In the genomic region with DNA sequence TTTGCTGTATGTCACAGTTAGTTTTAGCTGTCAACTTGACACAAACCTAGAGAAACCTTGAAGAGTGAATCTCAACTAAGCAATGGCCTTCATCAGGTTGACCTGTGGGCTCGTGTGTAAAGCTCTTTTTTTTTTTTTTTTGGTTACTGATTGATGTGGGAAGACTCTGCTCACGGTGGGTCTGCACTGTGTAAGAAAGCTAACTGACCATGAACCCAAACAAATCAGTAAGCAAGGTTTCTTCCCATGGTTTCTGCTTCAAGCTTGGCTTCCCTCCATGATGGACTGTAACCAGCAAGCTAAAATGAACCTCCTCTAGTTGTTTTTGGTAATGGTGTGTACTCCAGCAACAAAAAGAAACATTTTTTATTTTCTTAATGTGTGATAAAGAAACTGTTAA, we compare ENCODE assay signal across 18 mouse cellular contexts.
"Had no signal": no experiment of that assay in that cellular context is flagged by ENCODE, and none has a peak within 500 bp of the region (broad histone marks: within the 10 kb centered on the region; RNA-seq: fewer than 3 reads in every experiment).

No protein-coding gene starts in this region.

- H3K27me3 ChIP-seq: midbrain, embryonic 12.5 days; neural tube, embryonic 13.5 days; neural tube, embryonic 15.5 days had no signal

- H3K4me1 ChIP-seq: midbrain, embryonic 12.5 days; neural tube, embryonic 13.5 days; neural tube, embryonic 15.5 days had no signal

- H3K9ac ChIP-seq: lung, embryonic 14.5 days; midbrain, embryonic 12.5 days; neural tube, embryonic 13.5 days; neural tube, embryonic 15.5 days had no signal

- H3K4me2 ChIP-seq: lung, embryonic 14.5 days; midbrain, embryonic 12.5 days; neural tube, embryonic 13.5 days; neural tube, embryonic 15.5 days had no signal

- H3K27ac ChIP-seq: midbrain, embryonic 10.5 days; midbrain, embryonic 12.5 days; neural tube, embryonic 13.5 days; neural tube, embryonic 15.5 days had no signal

- DNase-seq: lung, embryonic 14.5 days; lung, postnatal 10 days; lung, postnatal 4 days; midbrain, embryonic 14.5 days; retina, postnatal 1 day; right cerebral cortex, adult 18-20 months; right cerebral cortex, postnatal 25 days; right cerebral cortex, postnatal 4 days; spleen, adult 18-20 months; thymus, adult 18-20 months; thymus, postnatal 14 days; thymus, postnatal 36 days had no signal

- H3K4me3 ChIP-seq: midbrain, embryonic 10.5 days; midbrain, embryonic 12.5 days; myocyte; neural tube, embryonic 13.5 days; neural tube, embryonic 15.5 days had no signal

- H3K9me3 ChIP-seq: midbrain, embryonic 10.5 days; midbrain, embryonic 12.5 days; neural tube, embryonic 13.5 days; neural tube, embryonic 15.5 days had no signal

- ATAC-seq: midbrain, embryonic 16.5 days had no signal
